ENCODE assay signal across 11 mouse cellular contexts in the genomic region with DNA sequence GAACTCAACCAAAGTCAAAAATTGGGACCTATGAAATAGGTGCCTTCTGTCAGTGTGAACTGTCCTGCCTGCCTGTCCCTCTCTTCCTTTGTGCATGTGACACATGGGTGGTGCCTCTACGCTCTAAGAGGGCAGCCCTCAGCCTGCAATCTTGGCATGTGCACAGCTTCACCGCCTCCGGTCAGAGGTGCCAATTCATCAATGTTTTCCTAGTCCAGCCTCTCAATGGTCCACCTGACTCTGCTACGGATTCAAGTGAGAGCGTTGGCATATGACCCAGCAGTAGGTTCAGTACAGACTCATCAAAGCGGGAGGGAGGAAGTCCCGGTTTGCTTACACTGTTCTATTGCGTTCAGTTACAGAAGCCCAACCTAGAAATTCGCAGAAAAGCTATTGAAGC.
DNase-seq lines count a peak whose midpoint lies in the region; ATAC-seq and TF ChIP-seq lines count a peak whose summit lies in the region.
"Had no signal": no experiment of that assay in that cellular context is flagged by ENCODE, and none has a peak within 500 bp of the region (broad histone marks: within the 10 kb centered on the region; RNA-seq: fewer than 3 reads in every experiment).

No protein-coding gene starts in this region.

- no peak for TF ChIP-seq EP300 in heart, postnatal 0 days (IDR thresholded peaks at IDR 0.05; ENCODE audit: low read depth)

- H3K36me3 ChIP-seq in hindbrain, postnatal 0 days (ENCODE audit: insufficient read depth, low read length) = no peaks in the 10 kb centered on the region
- no peaks in the 10 kb centered on the region for H3K36me3 ChIP-seq in hindbrain, embryonic 13.5 days
- H3K36me3 ChIP-seq in heart, postnatal 0 days (replicated peaks; ENCODE audit: control insufficient read depth, insufficient read depth, low read length) = peaks cover 8% of the 10 kb centered on the region; the same call in 1 of the 2 replicates
- no peaks in the 10 kb centered on the region for H3K36me3 ChIP-seq in limb, embryonic 10.5 days

- TF ChIP-seq POLR2A in lung, adult 2 months (IDR thresholded peaks at IDR 0.05; ENCODE audit: borderline replicate concordance, extremely low read depth, low read depth, low read length) = no peak

- TF ChIP-seq CTCF in hindbrain, postnatal 0 days (IDR thresholded peaks at IDR 0.05; ENCODE audit: low read depth) = no peak
- TF ChIP-seq CTCF in heart, postnatal 0 days (IDR thresholded peaks at IDR 0.05; ENCODE audit: low read depth) = no peak
- no peak for TF ChIP-seq CTCF in lung, adult 2 months (IDR thresholded peaks at IDR 0.05; ENCODE audit: insufficient read depth, low read length)

- H3K9ac ChIP-seq in hindbrain, postnatal 0 days (replicated peaks; ENCODE audit: low read length) = no peak overlapping the region
- no peak overlapping the region for H3K9ac ChIP-seq in hindbrain, embryonic 13.5 days
- no peak overlapping the region for H3K9ac ChIP-seq in heart, postnatal 0 days (replicated peaks; ENCODE audit: low read depth, low read length)

- H3K27me3 ChIP-seq in hindbrain, postnatal 0 days (ENCODE audit: insufficient read depth, low read length) = no peaks in the 10 kb centered on the region
- no peaks in the 10 kb centered on the region for H3K27me3 ChIP-seq in hindbrain, embryonic 13.5 days
- H3K27me3 ChIP-seq in heart, postnatal 0 days (ENCODE audit: control insufficient read depth, insufficient read depth, low read length) = no peaks in the 10 kb centered on the region
- H3K27me3 ChIP-seq in limb, embryonic 10.5 days (ENCODE audit: low read depth, poor library complexity, severe bottlenecking) = no peaks in the 10 kb centered on the region

- no peak overlapping the region for H3K4me2 ChIP-seq in hindbrain, postnatal 0 days (ENCODE audit: low read depth, low read length)
- H3K4me2 ChIP-seq in hindbrain, embryonic 13.5 days = no peak overlapping the region
- H3K4me2 ChIP-seq in heart, postnatal 0 days (ENCODE audit: low read depth, low read length) = no peak overlapping the region

- no peaks in the 10 kb centered on the region for H3K9me3 ChIP-seq in hindbrain, postnatal 0 days (ENCODE audit: low read length)
- H3K9me3 ChIP-seq in hindbrain, embryonic 13.5 days = no peaks in the 10 kb centered on the region
- H3K9me3 ChIP-seq in heart, postnatal 0 days (replicated peaks; ENCODE audit: control insufficient read depth, low read length) = no peaks in the 10 kb centered on the region
- no peaks in the 10 kb centered on the region for H3K9me3 ChIP-seq in limb, embryonic 10.5 days (replicated peaks)

- peak; percentile 39; the same call in 1 of the 2 replicates for ATAC-seq in hindbrain, postnatal 0 days
- ATAC-seq in hindbrain, embryonic 13.5 days (ENCODE audit: low FRiP score) = no peak
- peak; percentile 49 for ATAC-seq in heart, postnatal 0 days (ENCODE audit: insufficient read depth, low read depth)
- no peak for ATAC-seq in granulocyte monocyte progenitor cell, adult 5-6 weeks (replicated peaks; ENCODE audit: poor library complexity, severe bottlenecking)

- DNase-seq in cerebellum, postnatal 10 days = peak; percentile 15 to 23
- DNase-seq in cerebellum, adult 18-20 months = no peak
- DNase-seq in hindbrain, postnatal 0 days (ENCODE audit: low spot score) = peak; percentile 16
- DNase-seq in heart, postnatal 0 days (ENCODE audit: low spot score) = peak; percentile 21
- peak; percentile 53 for DNase-seq in lung, adult 2 months
- no peak for DNase-seq in limb, embryonic 10.5 days (ENCODE audit: low spot score)
- DNase-seq: adrenal gland, postnatal 25 days; left cerebral cortex, postnatal 4 days; spleen, adult 18-20 months had no signal

- H3K4me3 ChIP-seq in hindbrain, postnatal 0 days (ENCODE audit: low read length) = no peak overlapping the region
- no peak overlapping the region for H3K4me3 ChIP-seq in hindbrain, embryonic 13.5 days
- no peak overlapping the region for H3K4me3 ChIP-seq in heart, postnatal 0 days (ENCODE audit: low read depth, low read length)
- H3K4me3 ChIP-seq in lung, adult 2 months (replicated peaks; ENCODE audit: extremely low read depth, low read depth, low read length) = no peak overlapping the region
- H3K4me3 ChIP-seq in limb, embryonic 10.5 days = no peak overlapping the region

- 71% methylated on average over 9 of the region's 9 CpGs for WGBS in hindbrain, postnatal 0 days
- WGBS in hindbrain, embryonic 13.5 days = 83% methylated on average over 9 of the region's 9 CpGs
- 58% methylated on average over 9 of the region's 9 CpGs for WGBS in heart, postnatal 0 days
- WGBS in lung, adult 2 months = 26% methylated on average over 9 of the region's 9 CpGs
- WGBS in limb, embryonic 10.5 days = 89% methylated on average over 9 of the region's 9 CpGs

- no peak overlapping the region for H3K27ac ChIP-seq in hindbrain, postnatal 0 days
- H3K27ac ChIP-seq in hindbrain, embryonic 13.5 days = no peak overlapping the region
- H3K27ac ChIP-seq in heart, postnatal 0 days (ENCODE audit: low read depth) = peak overlapping the region; percentile 62
- H3K27ac ChIP-seq in limb, embryonic 10.5 days = no peak overlapping the region

- no peaks in the 10 kb centered on the region for H3K4me1 ChIP-seq in hindbrain, postnatal 0 days (ENCODE audit: insufficient read depth, low read length)
- H3K4me1 ChIP-seq in hindbrain, embryonic 13.5 days (replicated peaks) = 0 out of 2 replicates have a peak, but pooled peaks cover 3% of the 10 kb centered on the region
- peaks cover 5% of the 10 kb centered on the region for H3K4me1 ChIP-seq in heart, postnatal 0 days (ENCODE audit: control insufficient read depth, insufficient read depth)
- H3K4me1 ChIP-seq in lung, adult 2 months (ENCODE audit: control insufficient read depth, insufficient read depth, low read length) = peaks cover 3% of the 10 kb centered on the region
- H3K4me1 ChIP-seq in limb, embryonic 10.5 days = peaks cover 22% of the 10 kb centered on the region

Comparison
In these comparisons a context has a peak if more than half of its experiments do, and no peak if none do; other contexts are left out.
1. DNase-seq: peak in cerebellum, postnatal 10 days (2 of 2), hindbrain, postnatal 0 days (single experiment), heart, postnatal 0 days (single experiment) and lung, adult 2 months (single experiment); none in cerebellum, adult 18-20 months (0 of 2) and limb, embryonic 10.5 days (single experiment).
2. ATAC-seq: peak in hindbrain, postnatal 0 days (single experiment) and heart, postnatal 0 days (single experiment); none in hindbrain, embryonic 13.5 days (single experiment) and granulocyte monocyte progenitor cell, adult 5-6 weeks (single experiment).